Mouse (Mus musculus) lung, adult 2 months (tissue): ENCODE measurements around the gene Mvp. TPM values are rescaled to one million over a fixed set of nuclear protein-coding genes. Genes with fewer than 3 reads are reported as not detected.
A peak's percentile ranks its signal among the peaks of the same experiment; 100 is the strongest.

ENCODE experiments used
- DNase-seq: peaks from one replicate; pipeline ENCODE4 v3.0.0; 2022
- H3K4me1 ChIP-seq: fragments of 200-500 bp; 2 replicates; pipeline ENCODE4 v1.6.1; 2011; ENCODE audit warnings: low read length; ENCODE audit not compliant: control insufficient read depth, insufficient read depth
- H3K4me3 ChIP-seq: fragments of 200-500 bp; replicated peaks from 2 replicates; pipeline ENCODE3; 2011; ENCODE audit warnings: low read depth, mild to moderate bottlenecking, control low read depth, low read length; ENCODE audit errors: extremely low read depth
- CTCF ChIP-seq: fragments of 200-500 bp; IDR thresholded peaks from 2 replicates; pipeline ENCODE4 v1.5.1; 2011; ENCODE audit warnings: mild to moderate bottlenecking, low read length, control low read depth; ENCODE audit not compliant: insufficient read depth
- POLR2A ChIP-seq: fragments of 200-500 bp; IDR thresholded peaks from 2 replicates; pipeline ENCODE4 v1.6.1; 2011; ENCODE audit warnings: low read depth, mild to moderate bottlenecking, control low read depth, low read length, borderline replicate concordance; ENCODE audit errors: extremely low read depth
- WGBS: fragments of 180-500 bp; shearing (Covaris S2); methylation state at CpG from one replicate; pipeline ENCODE4 v1.1.7; 2018; 5-methylcytosine and 5-hydroxymethylcytosine counted together
- polyA plus RNA-seq: library from polyadenylated mRNA; depleted of rRNA; stranded (reverse); fragments of >200 nt; gene quantifications from 2 replicates; pipeline ENCODE4 v1.2.3, GENCODE M21; 2012

Mvp gene
- polyA plus RNA-seq, 1 experiment, result 125 TPM

DNA sequence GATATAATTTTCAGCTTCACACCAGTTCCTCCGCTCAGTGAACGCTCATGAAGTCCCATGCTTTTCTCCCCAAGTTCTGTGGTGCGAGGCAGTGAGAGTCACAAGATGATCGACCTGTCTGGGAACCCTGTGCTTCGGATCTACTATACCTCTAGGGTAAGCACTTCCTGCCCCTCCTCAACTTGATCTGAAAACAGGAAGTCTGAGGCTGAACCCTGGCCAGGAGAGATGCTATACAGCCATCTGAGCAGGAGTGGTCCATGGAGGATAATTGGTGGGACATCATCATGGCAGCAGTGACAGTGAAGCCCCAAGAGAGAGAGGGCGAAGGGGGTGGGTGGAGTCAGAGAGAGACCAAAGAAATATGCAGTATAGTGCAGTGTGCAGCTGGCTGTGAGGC, 35.6 kb downstream of the Mvp start:
- WGBS, result 82% methylated on average over 6 of the region's 6 CpGs
- H3K4me3 ChIP-seq, result no peak overlapping the region

DNA sequence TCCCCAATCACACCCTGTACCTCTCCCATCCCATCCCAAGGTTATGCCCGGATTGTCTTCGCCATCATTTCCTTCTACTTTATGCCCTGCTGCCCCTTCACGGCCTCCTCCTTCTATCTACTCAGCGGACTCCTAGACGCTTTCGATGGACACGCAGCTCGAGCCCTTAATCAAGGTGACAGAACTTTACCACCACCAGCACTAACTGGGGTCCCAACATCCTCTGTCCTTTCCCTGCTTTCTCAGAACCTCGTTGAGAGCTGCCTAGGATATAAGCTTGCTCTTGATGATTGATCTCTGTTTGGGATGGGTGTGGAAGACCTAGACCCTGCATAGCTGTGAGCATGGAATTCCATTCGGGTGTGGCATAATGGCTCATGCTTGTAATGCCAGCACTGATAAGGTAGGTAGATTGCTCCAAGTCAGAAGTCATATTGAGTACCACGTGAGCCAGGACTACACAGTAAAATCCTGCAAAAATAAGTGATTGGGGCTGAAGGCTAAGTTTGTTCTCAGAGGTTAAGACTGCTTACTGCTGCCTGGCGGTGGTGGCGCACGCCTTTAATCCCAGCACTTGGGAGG, 37.5 kb downstream of the Mvp start:
- peak overlapping the region; percentile 72 for H3K4me3 ChIP-seq
- H3K4me1 ChIP-seq, result peaks cover 3% of the 10 kb centered on the region
- 22% methylated on average over 14 of the region's 14 CpGs for WGBS
- TF ChIP-seq CTCF (no peak), POLR2A (no peak)
- DNase-seq, result peak; percentile 39

More for the DNA sequence above, 35.6 kb downstream of the Mvp start:
- DNase-seq, result no peak
- H3K4me1 ChIP-seq, result peaks cover 3% of the 10 kb centered on the region
- TF ChIP-seq CTCF (no peak), POLR2A (no peak)

DNA sequence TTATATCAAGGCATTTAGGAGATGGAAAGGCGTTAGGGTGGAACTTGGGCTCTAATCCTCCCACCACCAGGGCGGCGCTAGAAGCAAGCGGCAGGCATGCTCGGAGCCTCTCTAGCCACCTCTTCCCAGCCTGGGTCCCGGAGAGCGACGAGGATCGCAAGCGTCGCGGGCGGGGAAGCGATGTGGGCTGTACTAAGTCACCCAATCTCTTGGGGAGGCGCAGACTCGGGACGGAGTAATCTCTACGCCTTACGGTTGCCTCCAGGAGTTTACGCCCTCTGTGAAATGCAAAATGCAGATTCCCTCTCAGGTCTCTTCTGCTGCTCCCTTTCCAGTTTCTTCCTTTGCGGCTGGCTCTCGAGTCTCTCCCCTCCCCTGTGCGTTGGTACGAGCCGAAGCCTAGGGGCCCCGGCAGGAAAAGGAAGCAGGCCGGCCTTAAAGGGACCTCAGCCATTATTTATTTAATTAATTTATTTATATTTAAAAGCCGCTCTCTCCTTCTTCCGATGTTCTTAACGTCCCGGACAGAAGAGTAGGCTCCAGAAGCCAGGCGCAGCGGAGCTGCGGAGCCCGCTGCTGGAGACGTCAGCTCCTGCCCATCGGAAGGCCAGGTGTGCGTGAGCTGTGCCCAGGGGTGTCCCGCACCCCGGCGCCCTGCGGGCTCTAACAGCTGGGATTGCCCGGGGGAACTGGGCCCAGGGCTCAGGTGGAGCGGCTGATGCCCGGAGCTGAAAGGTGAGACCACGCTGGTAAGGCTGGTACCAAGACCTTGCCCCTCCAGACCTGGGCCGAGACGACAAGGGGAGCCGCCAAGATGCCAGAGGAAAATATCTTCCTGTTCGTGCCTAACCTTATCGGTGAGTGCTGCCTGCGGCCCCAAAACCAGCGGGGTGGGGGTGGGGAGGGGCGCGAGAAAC, 38.2 kb downstream of the Mvp start, which contains the start of gene Cdiptos:
Gene Cdiptos (minus strand): TSS at position 149 of the 917 bp plus-strand sequence.
- TF ChIP-seq POLR2A, result no peak; the same call in 1 of the 2 replicates
- peak; percentile 87 for TF ChIP-seq CTCF
- Histone ChIP-seq H3K4me1 (peaks cover 3% of the 10 kb centered on the region), H3K4me3 (peak within 1 kb of the TSS; percentile 83)
- peak; percentile 95 for DNase-seq
- under 1% methylated on average over 55 of the region's 55 CpGs for whole genome bisulfite sequencing

- DNase-seq, result no peak
- Histone ChIP-seq H3K4me3 (peak within 1 kb of the TSS; percentile 83), H3K4me1 (peaks cover 3% of the 10 kb centered on the region)
- TF ChIP-seq CTCF, result no peak
- 0% methylated on average over 1 of the region's 1 CpGs for WGBS
Observed at GRCm38 (mm10) chr7:126975893-126975949, 38.7 kb downstream of the Mvp start, which contains the start of gene Cdipt. TSS of gene Cdipt (plus strand) at chr7:126975914.

DNA sequence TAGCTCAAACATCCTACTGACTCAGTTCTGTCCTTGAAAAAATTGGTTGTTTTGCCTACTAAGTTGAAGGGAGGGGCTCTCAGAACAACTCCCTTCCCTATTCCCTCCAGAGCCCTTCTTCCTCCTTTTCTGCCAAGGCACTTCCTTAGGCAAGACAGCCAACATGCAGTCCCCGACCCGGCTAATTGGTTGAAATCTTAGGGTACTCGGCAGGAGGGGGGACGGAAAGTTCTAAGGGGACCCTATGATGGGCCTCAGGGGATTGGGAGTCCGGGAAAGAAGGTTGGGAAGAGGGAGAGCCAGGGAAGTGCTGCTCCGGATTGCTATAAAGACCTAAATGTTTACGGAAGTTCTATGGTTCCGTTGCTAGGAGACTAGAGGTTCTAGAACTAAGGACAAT, 38.9 kb downstream of the Mvp start:
- no peak for DNase-seq
- Histone ChIP-seq H3K4me1 (peaks cover 3% of the 10 kb centered on the region), H3K4me3 (peak overlapping the region; percentile 83)
- TF ChIP-seq CTCF (no peak), POLR2A (no peak)
- WGBS, result 4% methylated on average over 8 of the region's 8 CpGs

DNA sequence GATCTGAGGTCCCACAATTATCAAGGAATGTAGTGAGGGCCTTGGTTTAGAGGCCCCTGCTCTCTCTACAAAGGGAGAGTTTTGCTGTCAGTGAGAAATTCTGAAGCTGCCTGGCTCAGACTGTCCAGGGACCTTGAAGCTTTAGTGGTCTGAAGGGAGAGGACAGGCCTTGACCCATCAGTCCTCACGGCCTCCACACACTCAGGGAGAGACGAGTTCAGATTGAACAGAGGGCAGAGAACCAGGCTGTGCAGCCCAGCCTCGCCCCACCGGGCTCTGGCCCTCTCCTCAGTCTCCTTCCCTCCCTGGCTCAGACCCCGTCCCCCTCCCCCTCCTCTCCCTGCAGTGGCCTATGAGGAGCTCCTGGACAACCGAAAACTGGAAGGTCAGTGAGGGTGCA, 47.1 kb downstream of the Mvp start:
- Histone ChIP-seq H3K4me1 (no peaks in the 10 kb centered on the region), H3K4me3 (no peak overlapping the region)
- 83% methylated on average over 6 of the region's 6 CpGs for WGBS
- no peak for DNase-seq
- TF ChIP-seq POLR2A (no peak), CTCF (no peak)

- H3K4me3 ChIP-seq, result no peak overlapping the region
- no peaks in the 10 kb centered on the region for H3K4me1 ChIP-seq
- 33% methylated on average over 3 of the region's 3 CpGs for WGBS
- no peak for DNase-seq
- no peak for TF ChIP-seq CTCF
- no peak for TF ChIP-seq POLR2A
Observed at GRCm38 (mm10) chr7:126965568-126965967, 48.9 kb downstream of the Mvp start.

- DNase-seq, result peak; percentile 52
- Histone ChIP-seq H3K4me1 (0 out of 2 replicates have a peak, but pooled peaks cover 2% of the 10 kb centered on the region), H3K4me3 (no peak overlapping the region)
- 33% methylated on average over 19 of the region's 19 CpGs for WGBS
- TF ChIP-seq CTCF (peak; percentile 61), POLR2A (no peak)
Observed at GRCm38 (mm10) chr7:126963548-126964286, 50.7 kb downstream of the Mvp start.

DNA sequence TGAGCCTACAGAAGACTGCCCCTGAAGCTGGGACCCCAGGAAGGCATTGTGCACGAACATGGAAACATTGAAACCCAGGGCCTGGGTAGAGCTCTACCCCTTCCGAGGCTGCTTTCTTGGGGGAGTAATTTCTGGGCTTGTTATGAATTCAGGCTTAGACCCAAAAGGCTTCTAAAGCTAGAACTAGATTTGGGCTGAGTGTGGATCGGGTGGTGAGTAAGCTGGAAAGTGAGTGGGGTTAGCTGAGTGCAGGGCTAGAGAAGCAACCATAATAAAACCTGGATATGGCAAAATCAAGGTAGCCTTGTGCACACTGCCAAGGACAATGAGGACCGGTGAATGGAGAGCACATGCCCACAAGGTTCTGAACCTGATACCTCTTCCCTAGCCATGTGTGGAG, 52.5 kb downstream of the Mvp start:
- TF ChIP-seq CTCF, result no peak
- TF ChIP-seq POLR2A, result no peak
- WGBS, result 89% methylated on average over 4 of the region's 4 CpGs
- no peak for DNase-seq
- Histone ChIP-seq H3K4me3 (no peak overlapping the region), H3K4me1 (0 out of 2 replicates have a peak, but pooled peaks cover 2% of the 10 kb centered on the region)

GRCm38 (mm10) chr7:126961095-126961494, 53.3 kb downstream of the Mvp start:
- TF ChIP-seq POLR2A, result no peak
- TF ChIP-seq CTCF, result no peak
- 86% methylated on average over 5 of the region's 5 CpGs for WGBS
- no peak overlapping the region for H3K4me3 ChIP-seq

More at GRCm38 (mm10) chr7:126961095-126961494, 53.3 kb downstream of the Mvp start:
- 0 out of 2 replicates have a peak, but pooled peaks cover 2% of the 10 kb centered on the region for H3K4me1 ChIP-seq
- no peak for DNase-seq
